Mouse (Mus musculus) kidney, adult 2 months (tissue): ENCODE measurements around the gene Srebf2. TPM values are rescaled to one million over a fixed set of nuclear protein-coding genes. Genes with fewer than 3 reads are reported as not detected.
A peak's percentile ranks its signal among the peaks of the same experiment; 100 is the strongest.
"Not testable (repeated sequence)": the region's sequence is repeated elsewhere in the genome, so short reads cannot be mapped to it uniquely, and the experiment has no call there.

Experiments
- DNase-seq: peaks from one replicate; pipeline ENCODE4 v3.0.0; 2021
- H3K27ac ChIP-seq: fragments of 200-500 bp; 2 replicates; pipeline ENCODE4 v1.5.1; 2012; ENCODE audit warnings: low read depth, low read length, control low read depth, inconsistent platforms; ENCODE audit not compliant: insufficient read depth
- H3K27me3 ChIP-seq: fragments of 200-500 bp; replicated peaks from 2 replicates; pipeline ENCODE4 v1.6.1; 2012; ENCODE audit warnings: mild to moderate bottlenecking, moderate library complexity, low read length, inconsistent platforms; ENCODE audit not compliant: control insufficient read depth, insufficient read depth
- H3K36me3 ChIP-seq: fragments of 200-500 bp; 2 replicates; pipeline ENCODE4 v1.6.1; 2012; ENCODE audit warnings: mild to moderate bottlenecking, moderate library complexity, low read length, inconsistent platforms; ENCODE audit not compliant: control insufficient read depth, insufficient read depth
- H3K4me1 ChIP-seq: fragments of 200-500 bp; 2 replicates; pipeline ENCODE4 v1.6.1; 2011; ENCODE audit warnings: low read length; ENCODE audit not compliant: control insufficient read depth, insufficient read depth
- H3K4me3 ChIP-seq: fragments of 200-500 bp; 2 replicates; pipeline ENCODE4 v1.5.1; 2011; ENCODE audit warnings: mild to moderate bottlenecking, low read depth, low read length, control low read depth; ENCODE audit not compliant: insufficient read depth
- CTCF ChIP-seq: fragments of 200-500 bp; conservative IDR thresholded peaks from 2 replicates; pipeline ENCODE4 v1.5.1; 2011; ENCODE audit warnings: low read depth, mild to moderate bottlenecking, control low read depth, low read length, moderate library complexity, mixed read lengths; ENCODE audit not compliant: insufficient read depth, insufficient read length
- POLR2A ChIP-seq: fragments of 200-500 bp; IDR thresholded peaks from one replicate; pipeline ENCODE4 v1.6.1; 2011; ENCODE audit warnings: low read depth, low read length, control low read depth
- WGBS: fragments of 180-500 bp; shearing (Covaris S2); methylation state at CpG from one replicate; pipeline ENCODE4 v1.1.7; 2018; 5-methylcytosine and 5-hydroxymethylcytosine counted together
- polyA plus RNA-seq: library from polyadenylated mRNA; depleted of rRNA; stranded (reverse); fragments of >200 nt; gene quantifications from 2 replicates; pipeline ENCODE4 v1.2.3, GENCODE M21; 2012; rRNA removed

Srebf2 gene
- polyA plus RNA-seq: 102 and 118 TPM in 2 replicates

- Histone ChIP-seq H3K4me3 (peak within 1 kb of the TSS; percentile 76), H3K36me3 (no peaks in the 10 kb centered on the region), H3K4me1 (peaks cover 20% of the 10 kb centered on the region; the same call in 1 of the 2 replicates), H3K27ac (peak within 1 kb of the TSS; percentile 93), H3K27me3 (no peaks in the 10 kb centered on the region)
- TF ChIP-seq CTCF (no peak), POLR2A (peak; percentile 61)
- 2% methylated on average over 79 of the region's 79 CpGs for WGBS
- DNase-seq: peak; percentile 100
Measured at GRCm38 (mm10) chr15:82146770-82147610, at the start of gene Srebf2. Gene Srebf2, plus strand, starts transcription at chr15:82147181.

GRCm38 (mm10) chr15:82106953-82107555, 39.9 kb upstream of the Srebf2 start:
- peak; percentile 25 for DNase-seq
- WGBS: 17% methylated on average over 8 of the region's 8 CpGs
- Histone ChIP-seq H3K27ac (no peak overlapping the region), H3K36me3 (no peaks in the 10 kb centered on the region), H3K27me3 (no peaks in the 10 kb centered on the region), H3K4me1 (no peaks in the 10 kb centered on the region), H3K4me3 (no peak overlapping the region)
- TF ChIP-seq CTCF (peak; percentile 71), POLR2A (no peak)

- WGBS: 84% methylated on average over 8 of the region's 8 CpGs
- no peaks in the 10 kb centered on the region for H3K27me3 ChIP-seq
- no peak overlapping the region for H3K27ac ChIP-seq
- no peak overlapping the region for H3K4me3 ChIP-seq
- no peaks in the 10 kb centered on the region for H3K4me1 ChIP-seq
- H3K36me3 ChIP-seq: no peaks in the 10 kb centered on the region
- TF ChIP-seq CTCF (no peak), POLR2A (no peak)
- DNase-seq: no peak
Measured at GRCm38 (mm10) chr15:82120544-82120943, 26.4 kb upstream of the Srebf2 start.

GRCm38 (mm10) chr15:82126690-82127089, 20.3 kb upstream of the Srebf2 start:
- 89% methylated on average over 4 of the region's 4 CpGs for WGBS

GRCm38 (mm10) chr15:82127426-82128374, 19.3 kb upstream of the Srebf2 start, which contains the start of gene Ccdc134:
Gene Ccdc134, plus strand, starts transcription at chr15:82127922.
- peaks cover 4% of the 10 kb centered on the region; the same call in 1 of the 2 replicates for H3K4me1 ChIP-seq
- DNase-seq: peak; percentile 97
- WGBS: 1% methylated on average over 74 of the region's 74 CpGs
- no peak within 1 kb of the TSS for H3K27ac ChIP-seq
- no peaks in the 10 kb centered on the region for H3K27me3 ChIP-seq
- TF ChIP-seq CTCF (no peak), POLR2A (peak; percentile 57)
- H3K36me3 ChIP-seq: no peaks in the 10 kb centered on the region
- H3K4me3 ChIP-seq: peak within 1 kb of the TSS; percentile 82

More at GRCm38 (mm10) chr15:82126690-82127089, 20.3 kb upstream of the Srebf2 start:
- not testable (repeated sequence) for H3K4me1 ChIP-seq, H3K4me3 ChIP-seq, H3K27ac ChIP-seq, DNase-seq, H3K36me3 ChIP-seq, H3K27me3 ChIP-seq

- Histone ChIP-seq H3K4me1 (peaks cover 4% of the 10 kb centered on the region; the same call in 1 of the 2 replicates), H3K36me3 (no peaks in the 10 kb centered on the region), H3K27ac (no peak overlapping the region), H3K27me3 (no peaks in the 10 kb centered on the region), H3K4me3 (peak overlapping the region; percentile 82)
- no peak for DNase-seq
- no peak for TF ChIP-seq POLR2A
- TF ChIP-seq CTCF: no peak
- 4% methylated on average over 5 of the region's 5 CpGs for WGBS
Measured at GRCm38 (mm10) chr15:82128398-82128797, 18.6 kb upstream of the Srebf2 start.
